In the genomic region with DNA sequence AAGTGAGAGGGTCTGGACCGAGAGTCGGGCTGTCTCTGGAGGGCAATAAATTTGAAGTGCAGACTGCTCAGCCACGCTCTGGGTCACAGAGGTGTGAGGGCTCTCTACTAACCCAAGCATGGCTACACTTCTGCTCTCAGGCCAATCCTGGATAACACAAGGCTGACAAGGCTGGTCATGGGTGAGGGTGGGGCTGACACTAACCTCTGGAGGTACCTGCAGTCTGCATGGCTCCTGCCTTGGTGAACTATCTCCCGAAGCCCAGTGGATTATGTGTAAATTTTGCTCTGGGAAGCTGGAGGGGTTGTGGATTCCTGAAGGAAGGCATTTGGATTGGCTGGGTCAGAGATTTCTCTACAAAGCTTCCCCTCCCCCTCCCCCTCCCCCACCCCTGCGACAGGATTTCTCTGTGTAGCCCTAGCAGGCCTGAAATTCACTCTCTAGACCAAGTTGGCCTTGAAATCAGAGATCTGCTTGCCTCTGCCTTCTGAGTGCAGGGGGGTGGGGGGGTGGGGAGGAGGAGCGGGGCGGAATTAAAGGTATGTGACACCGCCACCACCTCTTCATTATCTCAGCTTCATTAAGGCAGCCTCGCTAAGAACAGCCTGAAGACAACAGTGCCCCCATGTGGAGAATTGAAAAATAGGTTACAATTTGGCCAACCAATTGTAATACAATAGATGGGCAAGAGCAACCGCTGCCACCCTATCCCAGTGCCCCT, we compare ENCODE assay signal across 8 mouse cellular contexts. TPM values are rescaled to one million over a fixed set of nuclear protein-coding genes. Genes with fewer than 3 reads are reported as not detected.
A peak's percentile ranks its signal among the peaks of the same experiment; 100 is the strongest.
DNase-seq lines count a peak whose midpoint lies in the region; ATAC-seq and TF ChIP-seq lines count a peak whose summit lies in the region.

No protein-coding gene starts in this region.

- H3K27ac ChIP-seq in midbrain, embryonic 10.5 days (replicated peaks) = peak overlapping the region; percentile 64; the same call in 1 of the 2 replicates
- H3K27ac ChIP-seq in midbrain, embryonic 13.5 days = no peak overlapping the region
- H3K27ac ChIP-seq in cerebellum, adult 2 months (ENCODE audit: insufficient read depth, low read length) = no peak overlapping the region
- H3K27ac ChIP-seq in kidney, adult 2 months (ENCODE audit: insufficient read depth, low read depth, low read length) = no peak overlapping the region
- H3K27ac ChIP-seq in limb, embryonic 12.5 days = no peak overlapping the region
- H3K27ac ChIP-seq in midbrain, embryonic 15.5 days = no peak overlapping the region

- peak; percentile 51 for DNase-seq in midbrain, embryonic 10.5 days (ENCODE audit: low spot score)
- DNase-seq in cerebellum, adult 2 months = peak; percentile 51 to 69
- peak; percentile 68 to 84 for DNase-seq in heart, adult 18-20 months
- peak; percentile 85 for DNase-seq in kidney, adult 2 months
- peak; percentile 9 to 64 for DNase-seq in thymus, postnatal 10 days (ENCODE audit: low spot score in 2 of 2)

- H3K4me2 ChIP-seq in midbrain, embryonic 13.5 days (replicated peaks) = no peak overlapping the region
- peak overlapping the region; percentile 42 for H3K4me2 ChIP-seq in limb, embryonic 12.5 days
- peak overlapping the region; percentile 22; the same call in 1 of the 2 replicates for H3K4me2 ChIP-seq in midbrain, embryonic 15.5 days

- no peaks in the 10 kb centered on the region for H3K36me3 ChIP-seq in midbrain, embryonic 10.5 days
- no peaks in the 10 kb centered on the region for H3K36me3 ChIP-seq in midbrain, embryonic 13.5 days
- H3K36me3 ChIP-seq in kidney, adult 2 months (ENCODE audit: control insufficient read depth, insufficient read depth, low read length) = no peaks in the 10 kb centered on the region
- H3K36me3 ChIP-seq in limb, embryonic 12.5 days = no peaks in the 10 kb centered on the region
- H3K36me3 ChIP-seq in midbrain, embryonic 15.5 days (replicated peaks) = no peaks in the 10 kb centered on the region

- peaks cover 21% of the 10 kb centered on the region for H3K4me1 ChIP-seq in midbrain, embryonic 10.5 days
- H3K4me1 ChIP-seq in midbrain, embryonic 13.5 days (replicated peaks) = peaks cover 3% of the 10 kb centered on the region; the same call in 1 of the 2 replicates
- H3K4me1 ChIP-seq in cerebellum, adult 2 months (ENCODE audit: control insufficient read depth, insufficient read depth, low read length) = no peaks in the 10 kb centered on the region
- H3K4me1 ChIP-seq in kidney, adult 2 months (ENCODE audit: control insufficient read depth, insufficient read depth, low read length) = peaks cover 8% of the 10 kb centered on the region
- peaks cover 26% of the 10 kb centered on the region for H3K4me1 ChIP-seq in limb, embryonic 12.5 days (replicated peaks)
- H3K4me1 ChIP-seq in midbrain, embryonic 15.5 days = peaks cover 7% of the 10 kb centered on the region; the same call in 1 of the 2 replicates

- no peak overlapping the region for H3K9ac ChIP-seq in midbrain, embryonic 13.5 days (replicated peaks)
- no peak overlapping the region for H3K9ac ChIP-seq in limb, embryonic 12.5 days (replicated peaks)
- no peak overlapping the region for H3K9ac ChIP-seq in midbrain, embryonic 15.5 days

- peak overlapping the region; percentile 34 for H3K4me3 ChIP-seq in midbrain, embryonic 10.5 days
- H3K4me3 ChIP-seq in midbrain, embryonic 13.5 days (replicated peaks) = no peak overlapping the region
- H3K4me3 ChIP-seq in cerebellum, adult 2 months (replicated peaks; ENCODE audit: insufficient read depth, low read depth, low read length) = no peak overlapping the region
- H3K4me3 ChIP-seq in kidney, adult 2 months (ENCODE audit: insufficient read depth, low read depth, low read length) = no peak overlapping the region
- no peak overlapping the region for H3K4me3 ChIP-seq in limb, embryonic 12.5 days (replicated peaks)
- H3K4me3 ChIP-seq in midbrain, embryonic 15.5 days = no peak overlapping the region

- no peaks in the 10 kb centered on the region for H3K9me3 ChIP-seq in midbrain, embryonic 10.5 days (replicated peaks)
- no peaks in the 10 kb centered on the region for H3K9me3 ChIP-seq in midbrain, embryonic 13.5 days
- no peaks in the 10 kb centered on the region for H3K9me3 ChIP-seq in limb, embryonic 12.5 days
- H3K9me3 ChIP-seq in midbrain, embryonic 15.5 days = no peaks in the 10 kb centered on the region

- ATAC-seq in midbrain, embryonic 13.5 days = no peak
- peak; percentile 71 for ATAC-seq in limb, embryonic 12.5 days (ENCODE audit: insufficient number of reproducible peaks, insufficient read depth, low FRiP score, low TSS enrichment, low read depth)
- ATAC-seq in midbrain, embryonic 15.5 days (replicated peaks) = no peak

- WGBS in midbrain, embryonic 10.5 days = 43% methylated on average over 9 of the region's 10 CpGs
- 39% methylated on average over 9 of the region's 10 CpGs for WGBS in midbrain, embryonic 13.5 days
- 29% methylated on average over 10 of the region's 10 CpGs for WGBS in cerebellum, adult 2 months
- WGBS in kidney, adult 2 months = 17% methylated on average over 10 of the region's 10 CpGs
- 12% methylated on average over 9 of the region's 10 CpGs for WGBS in limb, embryonic 12.5 days
- 36% methylated on average over 9 of the region's 10 CpGs for WGBS in midbrain, embryonic 15.5 days

- no peak for TF ChIP-seq POLR2A in cerebellum, adult 2 months (IDR thresholded peaks at IDR 0.05; ENCODE audit: borderline replicate concordance, insufficient read depth, low read length)
- TF ChIP-seq POLR2A in kidney, adult 2 months (IDR thresholded peaks at IDR 0.05; ENCODE audit: low read depth, low read length) = no peak

- peaks cover 20% of the 10 kb centered on the region for H3K27me3 ChIP-seq in midbrain, embryonic 10.5 days (ENCODE audit: low read depth, poor library complexity, severe bottlenecking)
- 0 out of 2 replicates have a peak, but pooled peaks cover 3% of the 10 kb centered on the region for H3K27me3 ChIP-seq in midbrain, embryonic 13.5 days
- H3K27me3 ChIP-seq in cerebellum, adult 2 months (ENCODE audit: control insufficient read depth, insufficient read depth, low read length) = no peaks in the 10 kb centered on the region
- no peaks in the 10 kb centered on the region for H3K27me3 ChIP-seq in kidney, adult 2 months (replicated peaks; ENCODE audit: control insufficient read depth, insufficient read depth, low read length)
- no peaks in the 10 kb centered on the region; the same call in 1 of the 2 replicates for H3K27me3 ChIP-seq in limb, embryonic 12.5 days
- H3K27me3 ChIP-seq in midbrain, embryonic 15.5 days (replicated peaks) = 0 out of 2 replicates have a peak, but pooled peaks cover 3% of the 10 kb centered on the region

- peak; percentile 60 for TF ChIP-seq CTCF in cerebellum, adult 2 months (IDR thresholded peaks at IDR 0.05; ENCODE audit: borderline replicate concordance, insufficient read depth, low read depth, low read length)
- peak; percentile 60 for TF ChIP-seq CTCF in kidney, adult 2 months (conservative IDR thresholded peaks at IDR 0.05; ENCODE audit: insufficient read depth, insufficient read length, low read depth, low read length)

RNA-seq across cellular contexts. Expression of a gene that starts 32.5 kb away (rescaled TPM):
- polyA plus RNA-seq in midbrain, embryonic 10.5 days (2016; fragmentation: Nextera tagmentation; extraction: Ambion mirVana) = 218 and 255 TPM in 2 replicates
- 123 and 133 TPM in 2 replicates for polyA plus RNA-seq in midbrain, embryonic 13.5 days (2015; fragmentation: Nextera tagmentation; extraction: Ambion mirVana)
- 63.5 and 68.6 TPM in 2 replicates for polyA plus RNA-seq in cerebellum, adult 2 months (2012; rRNA removed)
- total RNA-seq in heart, adult 18-20 months (2021) = 10 to 100 TPM; 83.9 to 93.0 TPM
- polyA plus RNA-seq in kidney, adult 2 months (2012; rRNA removed) = 197 and 230 TPM in 2 replicates
- polyA plus RNA-seq in limb, embryonic 12.5 days (2016; fragmentation: Nextera tagmentation; extraction: Ambion mirVana) = 85.8 and 113 TPM in 2 replicates
- 122 TPM in 2 replicates for polyA plus RNA-seq in midbrain, embryonic 15.5 days (2015; fragmentation: Nextera tagmentation; extraction: Ambion mirVana)

RNA-seq across cellular contexts. Expression of a gene that starts 46.7 kb away (rescaled TPM):
- 0.75 and 1.7 TPM in 2 replicates for polyA plus RNA-seq in midbrain, embryonic 10.5 days (2016; fragmentation: Nextera tagmentation; extraction: Ambion mirVana)
- polyA plus RNA-seq in midbrain, embryonic 13.5 days (2015; fragmentation: Nextera tagmentation; extraction: Ambion mirVana) = 1.9 and 2.4 TPM in 2 replicates
- polyA plus RNA-seq in cerebellum, adult 2 months (2012; rRNA removed) = 3.7 and 5.0 TPM in 2 replicates
- total RNA-seq in heart, adult 18-20 months (2021) = 1 to 10 TPM; 7.0 to 7.2 TPM
- 53.5 and 56.0 TPM in 2 replicates for polyA plus RNA-seq in kidney, adult 2 months (2012; rRNA removed)
- 0.16 TPM in 1 of 2 replicates, not detected in the other for polyA plus RNA-seq in limb, embryonic 12.5 days (2016; fragmentation: Nextera tagmentation; extraction: Ambion mirVana)
- polyA plus RNA-seq in midbrain, embryonic 15.5 days (2015; fragmentation: Nextera tagmentation; extraction: Ambion mirVana) = 3.4 and 3.7 TPM in 2 replicates

RNA-seq across cellular contexts. Expression of a gene that starts 55.7 kb away (rescaled TPM):
- 189 and 190 TPM in 2 replicates for polyA plus RNA-seq in midbrain, embryonic 10.5 days (2016; fragmentation: Nextera tagmentation; extraction: Ambion mirVana)
- polyA plus RNA-seq in midbrain, embryonic 13.5 days (2015; fragmentation: Nextera tagmentation; extraction: Ambion mirVana) = 166 and 169 TPM in 2 replicates
- polyA plus RNA-seq in cerebellum, adult 2 months (2012; rRNA removed) = 73.3 and 74.1 TPM in 2 replicates
- 10 to 100 TPM; 23.1 to 26.2 TPM for total RNA-seq in heart, adult 18-20 months (2021)
- 45.9 and 47.2 TPM in 2 replicates for polyA plus RNA-seq in kidney, adult 2 months (2012; rRNA removed)
- polyA plus RNA-seq in limb, embryonic 12.5 days (2016; fragmentation: Nextera tagmentation; extraction: Ambion mirVana) = 173 and 176 TPM in 2 replicates
- 154 and 158 TPM in 2 replicates for polyA plus RNA-seq in midbrain, embryonic 15.5 days (2015; fragmentation: Nextera tagmentation; extraction: Ambion mirVana)
